Comparison of ENCODE assay signal across 18 mouse cellular contexts in the genomic region with DNA sequence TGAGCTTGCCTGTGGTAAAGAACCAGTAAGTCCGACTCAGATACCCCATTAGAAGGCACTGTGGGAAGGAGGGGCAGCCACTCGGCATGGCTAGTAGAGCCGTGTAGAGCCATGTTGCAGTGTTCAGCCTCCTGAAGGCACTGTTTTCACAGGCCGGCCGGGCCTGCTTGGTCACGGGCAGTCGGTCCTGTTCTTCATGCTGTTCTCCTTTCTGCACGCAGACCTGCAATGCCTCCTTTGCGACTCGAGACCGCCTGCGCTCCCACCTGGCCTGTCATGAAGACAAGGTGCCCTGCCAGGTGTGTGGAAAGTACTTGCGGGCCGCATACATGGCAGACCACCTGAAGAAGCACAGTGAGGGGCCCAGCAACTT. TPM values are rescaled to one million over a fixed set of nuclear protein-coding genes. Genes with fewer than 3 reads are reported as not detected.
A peak's percentile ranks its signal among the peaks of the same experiment; 100 is the strongest.
DNase-seq lines count a peak whose midpoint lies in the region; ATAC-seq lines count a peak whose summit lies in the region.
"Had no signal": no experiment of that assay in that cellular context is flagged by ENCODE, and none has a peak within 500 bp of the region (broad histone marks: within the 10 kb centered on the region; RNA-seq: fewer than 3 reads in every experiment).

No protein-coding gene starts in this region.

- DNase-seq in thymus, postnatal 14 days, result peak; percentile 50
- DNase-seq in gastrocnemius, adult 18-20 months (ENCODE audit: low spot score), result no peak
- DNase-seq in forebrain, embryonic 10.5 days (ENCODE audit: extremely low spot score, low spot score), result no peak
- DNase-seq: adrenal gland, postnatal 10 days; B cell, adult 2 months; cerebellum, adult 18-20 months; cerebellum, postnatal 10 days; gastrocnemius, postnatal 36 days; heart, postnatal 14 days had no signal

- H3K4me2 ChIP-seq in heart, embryonic 16.5 days (ENCODE audit: low read depth, low read length), result no peak overlapping the region
- H3K4me2 ChIP-seq in heart, embryonic 11.5 days, result no peak overlapping the region
- no peak overlapping the region for H3K4me2 ChIP-seq in neural tube, embryonic 12.5 days (replicated peaks)
- H3K4me2 ChIP-seq in neural tube, embryonic 15.5 days, result no peak overlapping the region
- H3K4me2 ChIP-seq: hindbrain, embryonic 13.5 days had no signal

- no peaks in the 10 kb centered on the region for H3K27me3 ChIP-seq in heart, embryonic 16.5 days (ENCODE audit: control insufficient read depth, insufficient read depth, low read length)
- H3K27me3 ChIP-seq in heart, embryonic 11.5 days (ENCODE audit: control insufficient read depth, insufficient read depth, low read length), result no peaks in the 10 kb centered on the region
- H3K27me3 ChIP-seq in neural tube, embryonic 12.5 days (replicated peaks), result no peaks in the 10 kb centered on the region
- H3K27me3 ChIP-seq in neural tube, embryonic 15.5 days (replicated peaks), result no peaks in the 10 kb centered on the region
- H3K27me3 ChIP-seq in forebrain, embryonic 10.5 days (ENCODE audit: poor library complexity, severe bottlenecking), result no peaks in the 10 kb centered on the region
- H3K27me3 ChIP-seq: hindbrain, embryonic 13.5 days had no signal

- 83% methylated on average over 14 of the region's 14 CpGs for WGBS in heart, embryonic 16.5 days
- 92% methylated on average over 14 of the region's 14 CpGs for WGBS in heart, embryonic 11.5 days (ENCODE audit: insufficient replicate concordance)
- 93% methylated on average over 14 of the region's 14 CpGs for WGBS in neural tube, embryonic 12.5 days
- 89% methylated on average over 14 of the region's 14 CpGs for WGBS in neural tube, embryonic 15.5 days
- 95% methylated on average over 14 of the region's 14 CpGs for WGBS in forebrain, embryonic 10.5 days

- no peak overlapping the region for H3K4me3 ChIP-seq in heart, embryonic 16.5 days (ENCODE audit: low read length)
- H3K4me3 ChIP-seq in heart, embryonic 11.5 days (ENCODE audit: low read depth, low read length), result no peak overlapping the region
- H3K4me3 ChIP-seq in neural tube, embryonic 12.5 days, result peak overlapping the region; percentile 11; the same call in 1 of the 2 replicates
- no peak overlapping the region for H3K4me3 ChIP-seq in neural tube, embryonic 15.5 days (replicated peaks)
- no peak overlapping the region for H3K4me3 ChIP-seq in forebrain, embryonic 10.5 days
- H3K4me3 ChIP-seq: embryonic facial prominence, embryonic 10.5 days; hindbrain, embryonic 13.5 days had no signal

- no peaks in the 10 kb centered on the region for H3K9me3 ChIP-seq in heart, embryonic 16.5 days (replicated peaks; ENCODE audit: control insufficient read depth, low read length)
- H3K9me3 ChIP-seq in heart, embryonic 11.5 days (replicated peaks; ENCODE audit: control insufficient read depth, low read length), result no peaks in the 10 kb centered on the region
- H3K9me3 ChIP-seq in neural tube, embryonic 12.5 days, result no peaks in the 10 kb centered on the region
- no peaks in the 10 kb centered on the region for H3K9me3 ChIP-seq in neural tube, embryonic 15.5 days (replicated peaks)
- H3K9me3 ChIP-seq in forebrain, embryonic 10.5 days, result no peaks in the 10 kb centered on the region
- H3K9me3 ChIP-seq: embryonic facial prominence, embryonic 10.5 days; hindbrain, embryonic 13.5 days had no signal

- peaks cover 55% of the 10 kb centered on the region for H3K36me3 ChIP-seq in heart, embryonic 16.5 days (ENCODE audit: control insufficient read depth, insufficient read depth)
- peaks cover 61% of the 10 kb centered on the region for H3K36me3 ChIP-seq in heart, embryonic 11.5 days (ENCODE audit: control insufficient read depth, insufficient read depth, low read length)
- peaks cover 98% of the 10 kb centered on the region for H3K36me3 ChIP-seq in neural tube, embryonic 12.5 days
- peaks cover 91% of the 10 kb centered on the region for H3K36me3 ChIP-seq in neural tube, embryonic 15.5 days
- peaks cover 100% of the 10 kb centered on the region for H3K36me3 ChIP-seq in forebrain, embryonic 10.5 days (replicated peaks)

- H3K9ac ChIP-seq in heart, embryonic 16.5 days (ENCODE audit: low read length), result no peak overlapping the region
- no peak overlapping the region for H3K9ac ChIP-seq in heart, embryonic 11.5 days (ENCODE audit: low read depth, low read length)
- H3K9ac ChIP-seq in neural tube, embryonic 12.5 days, result no peak overlapping the region
- H3K9ac ChIP-seq in neural tube, embryonic 15.5 days (replicated peaks), result no peak overlapping the region
- H3K9ac ChIP-seq: hindbrain, embryonic 13.5 days had no signal

- 0 out of 2 replicates have a peak, but pooled peaks have one; percentile 3 for ATAC-seq in heart, embryonic 16.5 days (replicated peaks; ENCODE audit: extremely low read depth, insufficient read depth, low FRiP score)
- ATAC-seq in heart, embryonic 11.5 days (replicated peaks; ENCODE audit: insufficient number of reproducible peaks, low FRiP score, low TSS enrichment), result no peak
- no peak for ATAC-seq in neural tube, embryonic 12.5 days (ENCODE audit: low FRiP score, low read depth)
- no peak for ATAC-seq in neural tube, embryonic 15.5 days (ENCODE audit: low FRiP score)
- ATAC-seq: CD4-positive, CD25-positive, alpha-beta regulatory T cell, adult 4 months; forebrain, embryonic 14.5 days; hindbrain, postnatal 0 days had no signal

- H3K27ac ChIP-seq in heart, embryonic 16.5 days (ENCODE audit: low read length), result peak overlapping the region; percentile 28; the same call in 1 of the 2 replicates
- H3K27ac ChIP-seq in heart, embryonic 11.5 days (ENCODE audit: low read depth, low read length), result no peak overlapping the region
- H3K27ac ChIP-seq in neural tube, embryonic 12.5 days, result no peak overlapping the region
- H3K27ac ChIP-seq in neural tube, embryonic 15.5 days (replicated peaks), result no peak overlapping the region
- H3K27ac ChIP-seq in forebrain, embryonic 10.5 days, result no peak overlapping the region
- H3K27ac ChIP-seq: embryonic facial prominence, embryonic 10.5 days; hindbrain, embryonic 13.5 days; hindbrain, postnatal 0 days had no signal

- H3K4me1 ChIP-seq in heart, embryonic 16.5 days (ENCODE audit: control insufficient read depth, insufficient read depth, low read length), result peaks cover 32% of the 10 kb centered on the region
- peaks cover 9% of the 10 kb centered on the region for H3K4me1 ChIP-seq in heart, embryonic 11.5 days (ENCODE audit: control insufficient read depth, insufficient read depth, low read length)
- H3K4me1 ChIP-seq in neural tube, embryonic 12.5 days, result peaks cover 28% of the 10 kb centered on the region
- H3K4me1 ChIP-seq in neural tube, embryonic 15.5 days, result peaks cover 41% of the 10 kb centered on the region
- H3K4me1 ChIP-seq in forebrain, embryonic 10.5 days, result peaks cover 36% of the 10 kb centered on the region

RNA-seq across cellular contexts. Expression of a gene that starts 10.1 kb away (rescaled TPM):
- polyA plus RNA-seq in heart, embryonic 16.5 days (2015; fragmentation: Nextera tagmentation; extraction: Ambion mirVana), result 25.7 and 26.3 TPM in 2 replicates
- 26.6 and 28.6 TPM in 2 replicates for polyA plus RNA-seq in heart, embryonic 11.5 days (2014; fragmentation: Nextera tagmentation; extraction: Ambion mirVana)
- 115 and 117 TPM in 2 replicates for polyA plus RNA-seq in neural tube, embryonic 12.5 days (2016; fragmentation: Nextera tagmentation; extraction: Ambion mirVana)
- polyA plus RNA-seq in neural tube, embryonic 15.5 days (2015; fragmentation: Nextera tagmentation; extraction: Ambion mirVana), result 39.5 and 49.2 TPM in 2 replicates
- total RNA-seq in gastrocnemius, adult 18-20 months (2021), result 10 to 100 TPM; 11.3 to 12.7 TPM
- 96.7 and 111 TPM in 2 replicates for polyA plus RNA-seq in forebrain, embryonic 10.5 days (2016; fragmentation: Nextera tagmentation; extraction: Ambion mirVana)

RNA-seq across cellular contexts. Expression of a gene that starts 31.4 kb away (rescaled TPM):
- polyA plus RNA-seq in heart, embryonic 16.5 days (2015; fragmentation: Nextera tagmentation; extraction: Ambion mirVana), result 40.9 and 41.1 TPM in 2 replicates
- polyA plus RNA-seq in heart, embryonic 11.5 days (2014; fragmentation: Nextera tagmentation; extraction: Ambion mirVana), result 12.2 and 14.2 TPM in 2 replicates
- polyA plus RNA-seq in neural tube, embryonic 12.5 days (2016; fragmentation: Nextera tagmentation; extraction: Ambion mirVana), result 21.2 and 22.6 TPM in 2 replicates
- polyA plus RNA-seq in neural tube, embryonic 15.5 days (2015; fragmentation: Nextera tagmentation; extraction: Ambion mirVana), result 28.7 and 35.3 TPM in 2 replicates
- 10 to 100 TPM; 27.2 to 30.8 TPM for total RNA-seq in gastrocnemius, adult 18-20 months (2021)
- 5.6 and 6.2 TPM in 2 replicates for polyA plus RNA-seq in forebrain, embryonic 10.5 days (2016; fragmentation: Nextera tagmentation; extraction: Ambion mirVana)

RNA-seq across cellular contexts. Expression of a gene that starts 32.6 kb away (rescaled TPM):
- 166 and 198 TPM in 2 replicates for polyA plus RNA-seq in heart, embryonic 16.5 days (2015; fragmentation: Nextera tagmentation; extraction: Ambion mirVana)
- 182 and 194 TPM in 2 replicates for polyA plus RNA-seq in heart, embryonic 11.5 days (2014; fragmentation: Nextera tagmentation; extraction: Ambion mirVana)
- 261 and 274 TPM in 2 replicates for polyA plus RNA-seq in neural tube, embryonic 12.5 days (2016; fragmentation: Nextera tagmentation; extraction: Ambion mirVana)
- polyA plus RNA-seq in neural tube, embryonic 15.5 days (2015; fragmentation: Nextera tagmentation; extraction: Ambion mirVana), result 194 and 208 TPM in 2 replicates
- 10 to 100 TPM; 44.5 to 45.0 TPM for total RNA-seq in gastrocnemius, adult 18-20 months (2021)
- polyA plus RNA-seq in forebrain, embryonic 10.5 days (2016; fragmentation: Nextera tagmentation; extraction: Ambion mirVana), result 335 and 338 TPM in 2 replicates
